Mouse (Mus musculus): ENCODE data around the gene Hoxc9.

- no peak for TF ChIP-seq CTCF (IDR thresholded peaks at IDR 0.05; ENCODE audit: extremely low read depth, insufficient read length, insufficient replicate concordance, low read depth, low read length)
- no peak for TF ChIP-seq POLR2A (IDR thresholded peaks at IDR 0.05; ENCODE audit: low read depth, low read length)
Observed at GRCm38 (mm10) chr15:103011928-103012486, 35.8 kb downstream of the Hoxc9 start.

Measured in small intestine, adult 2 months (tissue).